Mouse (Mus musculus) intestine, embryonic 15.5 days (tissue): ENCODE results near the gene Lmntd1. TPM values are rescaled to one million over a fixed set of nuclear protein-coding genes. Genes with fewer than 3 reads are reported as not detected.

ENCODE experiments used
- polyA plus RNA-seq: library from polyadenylated mRNA; unstranded; fragments of >200 nt; fragmentation: Nextera tagmentation; extraction: Ambion mirVana; gene quantifications from 2 replicates; pipeline ENCODE4 v1.2.1, GENCODE M21; 2015

The Lmntd1 gene
- polyA plus RNA-seq, 1 experiment from 2014 or later: 0.80 TPM

Other genes with a start within 250 kb of the Lmntd1 start
- gene Tuba3b, start 1.4 kb upstream of the Lmntd1 start, polyA plus RNA-seq: not detected in 2 replicates
- gene Rassf8, start 132.4 kb upstream of the Lmntd1 start, polyA plus RNA-seq: 4.7 TPM in 2 replicates